Mouse (Mus musculus) forebrain, embryonic 11.5 days (tissue): Measurements from ENCODE around the gene Itih1. TPM values are rescaled to one million over a fixed set of nuclear protein-coding genes. Genes with fewer than 3 reads are reported as not detected.

ENCODE experiments used
- ATAC-seq: fragments of 200-750 bp; cut with Nextera tagmentation; replicated peaks from 2 replicates; pipeline ENCODE4 v1.8.0; 2017; ENCODE audit warnings: moderate TSS enrichment; ENCODE audit not compliant: low FRiP score
- DNase-seq: peaks from one replicate; pipeline ENCODE4 v3.0.0-alpha.2; 2017; ENCODE audit warnings: low spot score
- H3K27ac ChIP-seq: fragments of 300-500 bp; sonication (generic); 2 replicates; pipeline ENCODE4 v1.5.1; 2014; ENCODE audit warnings: low read depth, low read length
- H3K27me3 ChIP-seq: fragments of 300-500 bp; sonication (generic); 2 replicates; pipeline ENCODE4 v1.6.1; 2014; ENCODE audit warnings: mild to moderate bottlenecking, low read length, mixed read lengths; ENCODE audit not compliant: control insufficient read depth, insufficient read depth
- H3K36me3 ChIP-seq: fragments of 300-500 bp; sonication (generic); 2 replicates; pipeline ENCODE4 v1.6.1; 2014; ENCODE audit warnings: mild to moderate bottlenecking, low read length, moderate library complexity, mixed read lengths; ENCODE audit not compliant: control insufficient read depth, insufficient read depth
- H3K4me1 ChIP-seq: fragments of 300-500 bp; sonication (generic); replicated peaks from 2 replicates; pipeline ENCODE4 v1.6.1; 2014; ENCODE audit warnings: low read length, mixed read lengths; ENCODE audit not compliant: control insufficient read depth, insufficient read depth
- H3K4me2 ChIP-seq: fragments of 300-500 bp; sonication (generic); 2 replicates; pipeline ENCODE4 v1.6.1; 2014; ENCODE audit warnings: low read depth, mild to moderate bottlenecking, low read length, moderate library complexity, mixed read lengths; ENCODE audit not compliant: severe bottlenecking
- H3K4me3 ChIP-seq: fragments of 300-500 bp; sonication (generic); 2 replicates; pipeline ENCODE4 v1.5.1; 2014; ENCODE audit warnings: low read depth, low read length
- H3K9ac ChIP-seq: fragments of 300-500 bp; sonication (generic); 2 replicates; pipeline ENCODE4 v1.6.1; 2014; ENCODE audit warnings: low read length
- H3K9me3 ChIP-seq: fragments of 300-500 bp; sonication (generic); 2 replicates; pipeline ENCODE4 v1.6.1; 2016; ENCODE audit warnings: low read length, mixed read lengths; ENCODE audit not compliant: control insufficient read depth
- WGBS: fragments of 180-500 bp; shearing (Covaris S2); extraction: QIAGEN DNeasy Blood & Tissue Kit; methylation state at CpG from one replicate; pipeline ENCODE4 v1.1.7; 2014; 5-methylcytosine and 5-hydroxymethylcytosine counted together
- polyA plus RNA-seq: library from polyadenylated mRNA; unstranded; fragments of >200 nt; fragmentation: Nextera tagmentation; extraction: Ambion mirVana; gene quantifications from 2 replicates; pipeline ENCODE4 v1.2.1, GENCODE M21; 2014

Itih1 gene
- not detected in 2 replicates for polyA plus RNA-seq

GRCm38 (mm10) chr14:30943038-30943437, at the start of gene Itih1:
Itih1 (minus strand) TSS chr14:30943289.
- H3K4me3 ChIP-seq: no peak within 1 kb of the TSS
- DNase-seq (no peak), ATAC-seq (no peak)
- H3K4me2 ChIP-seq: no peak within 1 kb of the TSS
- H3K27ac ChIP-seq: no peak within 1 kb of the TSS
- no peak within 1 kb of the TSS for H3K9ac ChIP-seq
- H3K27me3 ChIP-seq: no peaks in the 10 kb centered on the region
- no peaks in the 10 kb centered on the region for H3K4me1 ChIP-seq
- H3K9me3 ChIP-seq: no peaks in the 10 kb centered on the region
- 91% methylated on average over 7 of the region's 7 CpGs for WGBS
- H3K36me3 ChIP-seq: no peaks in the 10 kb centered on the region

DNA sequence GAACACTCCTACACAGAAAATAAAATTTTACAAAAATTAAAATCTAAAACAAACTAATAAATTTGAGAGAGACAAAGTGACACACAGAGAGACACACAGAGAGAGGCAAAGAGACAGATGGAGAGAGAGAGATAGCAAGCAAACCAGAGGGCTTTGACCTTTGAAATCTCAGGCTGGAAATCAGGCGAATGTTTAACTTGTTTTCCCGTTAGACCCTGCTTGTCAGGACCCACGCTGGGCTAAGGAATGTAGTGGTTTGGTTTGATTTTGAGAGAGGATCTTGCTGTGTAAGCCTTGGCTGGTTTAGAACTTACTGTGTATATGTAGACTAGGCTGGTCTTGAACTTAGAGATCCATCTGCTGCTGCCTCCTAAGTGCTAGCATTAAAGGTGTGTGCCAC, 33.1 kb upstream of the Itih1 start:
- ATAC-seq (no peak), DNase-seq (no peak)
- H3K4me3 ChIP-seq: no peak overlapping the region
- WGBS: 86% methylated on average over 3 of the region's 3 CpGs
- no peaks in the 10 kb centered on the region for H3K4me1 ChIP-seq
- H3K9ac ChIP-seq: no peak overlapping the region
- no peaks in the 10 kb centered on the region for H3K27me3 ChIP-seq
- peaks cover 2% of the 10 kb centered on the region; the same call in 1 of the 2 replicates for H3K36me3 ChIP-seq
- no peak overlapping the region for H3K27ac ChIP-seq
- H3K9me3 ChIP-seq: no peaks in the 10 kb centered on the region
- no peak overlapping the region for H3K4me2 ChIP-seq

- no peaks in the 10 kb centered on the region for H3K4me1 ChIP-seq
- no peaks in the 10 kb centered on the region for H3K27me3 ChIP-seq
- no peak overlapping the region for H3K4me3 ChIP-seq
- DNase-seq (no peak), ATAC-seq (no peak)
- WGBS: 69% methylated on average over 6 of the region's 6 CpGs
- H3K27ac ChIP-seq: no peak overlapping the region
- no peak overlapping the region for H3K4me2 ChIP-seq
- no peak overlapping the region for H3K9ac ChIP-seq
- H3K36me3 ChIP-seq: peaks cover 2% of the 10 kb centered on the region; the same call in 1 of the 2 replicates
- H3K9me3 ChIP-seq: no peaks in the 10 kb centered on the region
These were observed 31.1 kb upstream of the Itih1 start for GRCm38 (mm10) chr14:30974204-30974603.

GRCm38 (mm10) chr14:30960366-30960765, 17.3 kb upstream of the Itih1 start:
- H3K27ac ChIP-seq: no peak overlapping the region
- WGBS: 91% methylated on average over 1 of the region's 1 CpGs
- no peaks in the 10 kb centered on the region for H3K4me1 ChIP-seq
- no peak for ATAC-seq
- no peak for DNase-seq
- H3K36me3 ChIP-seq: no peaks in the 10 kb centered on the region; the same call in 1 of the 2 replicates
- H3K9ac ChIP-seq: no peak overlapping the region
- H3K27me3 ChIP-seq: no peaks in the 10 kb centered on the region
- no peaks in the 10 kb centered on the region for H3K9me3 ChIP-seq
- no peak overlapping the region for H3K4me2 ChIP-seq
- H3K4me3 ChIP-seq: no peak overlapping the region

DNA sequence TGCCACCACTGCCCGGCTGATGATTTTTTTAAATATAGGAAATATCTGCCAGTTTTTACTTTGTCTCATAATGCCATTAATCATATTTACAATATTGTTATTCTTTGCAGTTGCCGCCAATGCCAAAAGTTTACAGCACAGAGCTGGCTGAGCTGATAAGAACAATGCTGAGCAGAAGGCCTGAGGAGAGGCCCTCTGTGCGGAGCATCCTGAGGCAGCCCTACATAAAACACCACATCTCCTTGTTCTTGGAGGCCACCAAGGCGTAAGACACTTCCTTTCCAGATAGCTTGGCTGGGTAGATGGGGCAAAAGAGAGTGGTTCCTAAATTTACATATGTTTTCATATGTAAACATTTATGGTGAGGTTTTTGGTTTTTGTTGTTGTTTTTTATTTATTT, 15.9 kb upstream of the Itih1 start:
- ATAC-seq: no peak
- 93% methylated on average over 4 of the region's 4 CpGs for WGBS
- Histone ChIP-seq H3K4me3 (no peak overlapping the region), H3K4me2 (no peak overlapping the region), H3K9me3 (no peaks in the 10 kb centered on the region), H3K9ac (no peak overlapping the region), H3K36me3 (no peaks in the 10 kb centered on the region; the same call in 1 of the 2 replicates), H3K27me3 (no peaks in the 10 kb centered on the region), H3K4me1 (no peaks in the 10 kb centered on the region), H3K27ac (no peak overlapping the region)
- no peak for DNase-seq

DNA sequence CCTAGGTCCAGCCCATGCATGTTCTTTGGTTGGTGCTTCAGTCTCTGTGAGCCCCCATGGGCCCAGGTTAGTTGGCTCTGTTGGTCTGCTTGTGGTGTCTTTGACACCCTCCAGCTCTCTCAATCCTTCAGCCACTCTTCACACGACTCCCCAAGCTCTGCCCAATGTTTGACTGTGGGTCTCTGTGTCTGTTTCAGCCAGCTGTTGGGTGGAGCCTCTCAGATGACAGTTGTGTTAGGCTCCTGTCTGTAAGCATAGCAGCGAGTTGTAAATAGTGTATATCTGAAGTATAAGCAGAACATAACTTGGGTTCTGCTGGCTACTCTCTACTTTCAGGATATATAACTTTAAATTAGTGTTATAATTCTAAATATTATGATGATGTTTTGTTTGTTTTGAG, 15.4 kb upstream of the Itih1 start:
- Histone ChIP-seq H3K27ac (no peak overlapping the region), H3K4me1 (no peaks in the 10 kb centered on the region), H3K9me3 (no peaks in the 10 kb centered on the region), H3K4me3 (no peak overlapping the region), H3K36me3 (no peaks in the 10 kb centered on the region; the same call in 1 of the 2 replicates), H3K4me2 (no peak overlapping the region), H3K27me3 (no peaks in the 10 kb centered on the region), H3K9ac (no peak overlapping the region)
- WGBS: 80% methylated on average over 2 of the region's 2 CpGs
- DNase-seq (no peak), ATAC-seq (no peak)

GRCm38 (mm10) chr14:30951154-30951825, 8.2 kb upstream of the Itih1 start, which contains the start of gene Nek4:
Nek4 (plus strand) TSS chr14:30951377.
- H3K4me2 ChIP-seq: peak within 1 kb of the TSS; percentile 66
- WGBS: under 1% methylated on average over 57 of the region's 57 CpGs

DNA sequence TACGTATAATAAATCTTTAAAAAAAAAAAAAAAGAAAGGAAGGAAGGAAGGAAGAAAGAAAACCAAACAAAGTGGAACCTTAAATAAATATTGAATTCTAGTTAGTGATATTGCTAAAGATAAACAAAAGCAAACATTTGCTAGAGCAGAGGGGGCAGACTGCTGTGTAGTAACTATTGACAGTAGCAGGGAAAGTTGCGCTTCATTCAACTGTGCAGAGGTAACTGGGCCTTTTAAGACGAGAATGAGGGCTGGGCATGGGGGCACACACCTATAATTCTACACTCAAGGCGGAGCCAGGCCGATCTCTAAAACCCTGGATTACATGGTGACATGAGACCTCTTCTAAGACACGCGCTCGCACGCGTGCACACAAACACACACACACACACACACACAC, 6.9 kb upstream of the Itih1 start:
- H3K4me3 ChIP-seq: no peak overlapping the region
- no peak for ATAC-seq
- 94% methylated on average over 10 of the region's 10 CpGs for WGBS
- no peak overlapping the region for H3K4me2 ChIP-seq
- no peaks in the 10 kb centered on the region for H3K27me3 ChIP-seq
- H3K36me3 ChIP-seq: no peaks in the 10 kb centered on the region
- peaks cover 2% of the 10 kb centered on the region; the same call in 1 of the 2 replicates for H3K4me1 ChIP-seq
- peak; percentile 7 for DNase-seq
- no peak overlapping the region for H3K27ac ChIP-seq
- H3K9ac ChIP-seq: no peak overlapping the region
- H3K9me3 ChIP-seq: no peaks in the 10 kb centered on the region

More at GRCm38 (mm10) chr14:30951154-30951825, 8.2 kb upstream of the Itih1 start, which contains the start of gene Nek4:
- ATAC-seq (peak; percentile 100), DNase-seq (peak; percentile 98)
- H3K4me1 ChIP-seq: peaks cover 2% of the 10 kb centered on the region; the same call in 1 of the 2 replicates
- H3K27me3 ChIP-seq: no peaks in the 10 kb centered on the region
- H3K27ac ChIP-seq: no peak within 1 kb of the TSS
- H3K9me3 ChIP-seq: no peaks in the 10 kb centered on the region
- H3K36me3 ChIP-seq: no peaks in the 10 kb centered on the region; the same call in 1 of the 2 replicates
- H3K9ac ChIP-seq: peak within 1 kb of the TSS; percentile 82
- peak within 1 kb of the TSS; percentile 70 for H3K4me3 ChIP-seq

DNA sequence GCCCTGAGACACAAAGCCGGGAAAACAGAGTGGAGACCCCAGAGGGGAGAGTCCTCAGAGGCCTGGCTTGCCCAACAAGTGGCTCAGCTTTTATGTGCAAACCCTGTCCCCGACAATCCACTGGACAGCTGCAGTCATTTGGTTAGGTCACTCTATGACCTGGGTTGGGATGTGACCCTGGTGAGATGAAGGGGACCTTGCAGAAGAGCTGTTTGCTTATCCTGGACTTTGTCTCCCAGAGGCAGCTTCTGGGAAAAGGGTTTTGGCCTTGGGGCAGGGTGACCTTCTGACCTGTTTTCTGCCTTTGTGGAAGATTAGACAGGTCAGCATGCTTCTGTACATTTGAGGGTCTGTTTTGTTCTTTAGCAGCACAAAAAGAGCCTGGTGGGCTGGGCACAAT, 1.7 kb upstream of the Itih1 start:
- H3K27me3 ChIP-seq: no peaks in the 10 kb centered on the region
- H3K27ac ChIP-seq: no peak overlapping the region
- H3K4me3 ChIP-seq: no peak overlapping the region
- no peaks in the 10 kb centered on the region for H3K4me1 ChIP-seq
- no peaks in the 10 kb centered on the region for H3K36me3 ChIP-seq
- no peaks in the 10 kb centered on the region for H3K9me3 ChIP-seq
- no peak for ATAC-seq
- 80% methylated on average over 2 of the region's 2 CpGs for WGBS
- no peak overlapping the region for H3K9ac ChIP-seq
- H3K4me2 ChIP-seq: no peak overlapping the region
- no peak for DNase-seq
